Mouse (Mus musculus): ENCODE results near the gene Mgat4a. TPM values are rescaled to one million over a fixed set of nuclear protein-coding genes. Genes with fewer than 3 reads are reported as not detected.

Gene Mgat4a
- polyA plus RNA-seq (2012; rRNA removed) = 0.62 and 0.77 TPM in 2 replicates
- polyA plus RNA-seq (2014; fragmentation: Nextera tagmentation; extraction: Ambion mirVana) = 0.91 and 0.96 TPM in 2 replicates

DNA sequence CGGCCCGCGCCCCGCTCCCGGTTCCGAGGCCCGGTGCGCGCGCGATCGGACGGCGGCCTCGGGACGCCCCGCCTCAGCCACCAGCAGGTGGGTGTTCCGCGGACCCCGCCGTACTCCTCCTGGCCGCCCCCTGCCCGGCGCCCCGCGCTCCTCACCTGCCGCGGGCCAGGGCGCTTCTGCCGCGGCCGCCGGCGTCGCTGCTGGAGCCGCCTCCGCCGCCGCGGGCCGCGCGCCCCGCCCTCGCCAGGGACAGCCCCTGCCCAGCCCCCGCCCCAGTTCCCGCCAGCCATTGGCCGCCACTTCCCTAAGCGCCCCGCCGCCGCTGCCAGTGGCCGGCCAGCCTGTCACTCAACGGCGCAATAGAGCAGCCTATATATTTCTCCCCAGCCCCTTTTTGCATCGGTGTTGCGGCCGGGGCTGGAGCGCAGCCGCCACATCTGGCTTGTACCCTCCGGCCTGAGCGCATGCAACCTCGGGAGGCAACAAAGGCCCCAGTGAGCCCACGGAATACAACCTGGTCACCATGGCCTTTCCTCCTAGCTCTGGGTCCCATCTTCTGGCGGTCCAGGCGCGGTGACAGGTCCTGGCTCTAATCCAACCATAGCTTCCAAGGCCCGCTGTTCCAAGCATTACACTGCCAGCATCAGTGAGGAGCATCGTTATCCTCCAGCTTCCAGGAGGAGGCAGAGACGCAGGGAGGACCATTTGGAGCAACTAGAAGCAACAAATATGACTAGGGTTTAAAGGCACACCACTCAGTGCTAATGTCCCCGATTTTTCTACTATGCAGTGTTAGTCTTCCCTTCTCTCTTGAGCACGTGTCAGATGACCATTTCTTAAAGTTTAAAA, at the start of gene Mgat4a:
TSS of gene Mgat4a (minus strand) at position 207 of the 849 bp plus-strand sequence.
- peak; percentile 99 for ATAC-seq (ENCODE audit: insufficient read depth)
- no peaks in the 10 kb centered on the region for H3K4me1 ChIP-seq (replicated peaks; ENCODE audit: control insufficient read depth in 2 of 2, insufficient read depth in 2 of 2, low read length in 1 of 2)
- DNase-seq (ENCODE audit: low read depth in 3 of 3, low spot score in 3 of 3) = peak; percentile 68 to 72 (median 70)
- no peaks in the 10 kb centered on the region for H3K9me3 ChIP-seq (ENCODE audit: control insufficient read depth, low read length)
- peak within 1 kb of the TSS; percentile 75 for H3K4me2 ChIP-seq (ENCODE audit: low read depth)
- H3K9ac ChIP-seq (replicated peaks) = peak within 1 kb of the TSS; percentile 52
- H3K27ac ChIP-seq = no peak within 1 kb of the TSS
- no peak for TF ChIP-seq EP300 (IDR thresholded peaks at IDR 0.05; ENCODE audit: low read depth)
- TF ChIP-seq CTCF (IDR thresholded peaks at IDR 0.05; ENCODE audit: low read depth) = no peak
- peaks cover 20% of the 10 kb centered on the region for H3K27me3 ChIP-seq (ENCODE audit: control insufficient read depth, insufficient read depth, low read length)
- H3K36me3 ChIP-seq (replicated peaks; ENCODE audit: control insufficient read depth, insufficient read depth, low read depth) = no peaks in the 10 kb centered on the region
- H3K4me3 ChIP-seq (ENCODE audit: insufficient read depth in 1 of 2, low read depth in 2 of 2, low read length in 2 of 2) = peak within 1 kb of the TSS; percentile 57 to 66
- 1% methylated on average over 70 of the region's 72 CpGs for WGBS (ENCODE audit: insufficient replicate concordance)

DNA sequence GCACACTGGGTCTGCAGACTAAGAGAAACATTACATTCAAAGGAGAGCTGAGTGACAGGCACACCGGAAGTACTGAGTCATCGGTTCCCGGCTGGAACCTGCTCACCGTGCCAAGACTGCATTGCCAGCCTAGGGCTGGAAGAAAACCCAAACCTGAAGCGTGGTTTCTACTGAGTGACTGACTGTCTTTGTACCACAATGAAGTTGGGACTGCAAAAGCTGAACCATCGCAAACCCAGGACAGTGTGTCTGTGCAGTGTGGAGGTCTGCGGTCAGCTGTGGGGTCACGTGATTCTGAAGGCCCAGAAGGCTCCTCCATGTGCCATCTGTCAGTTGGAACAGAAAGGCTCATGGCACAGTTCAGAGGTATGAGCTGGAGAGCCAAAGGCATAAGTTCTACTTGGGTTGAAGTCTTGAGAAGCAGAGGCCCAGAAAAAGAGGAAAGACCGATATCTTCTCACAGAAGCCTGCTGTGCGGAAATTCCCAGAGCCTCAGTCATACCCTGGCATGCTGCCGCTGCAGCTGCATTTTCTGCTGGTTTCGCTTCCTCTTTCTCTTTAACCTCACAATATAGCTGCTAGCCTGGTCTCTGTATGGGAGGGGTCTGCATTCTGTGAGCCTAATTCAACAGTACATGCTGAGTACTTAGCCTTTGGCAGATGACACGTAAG, 45.1 kb upstream of the Mgat4a start:
- WGBS (ENCODE audit: insufficient replicate concordance) = 28% methylated on average over 13 of the region's 13 CpGs
- ATAC-seq (ENCODE audit: insufficient read depth) = no peak

DNA sequence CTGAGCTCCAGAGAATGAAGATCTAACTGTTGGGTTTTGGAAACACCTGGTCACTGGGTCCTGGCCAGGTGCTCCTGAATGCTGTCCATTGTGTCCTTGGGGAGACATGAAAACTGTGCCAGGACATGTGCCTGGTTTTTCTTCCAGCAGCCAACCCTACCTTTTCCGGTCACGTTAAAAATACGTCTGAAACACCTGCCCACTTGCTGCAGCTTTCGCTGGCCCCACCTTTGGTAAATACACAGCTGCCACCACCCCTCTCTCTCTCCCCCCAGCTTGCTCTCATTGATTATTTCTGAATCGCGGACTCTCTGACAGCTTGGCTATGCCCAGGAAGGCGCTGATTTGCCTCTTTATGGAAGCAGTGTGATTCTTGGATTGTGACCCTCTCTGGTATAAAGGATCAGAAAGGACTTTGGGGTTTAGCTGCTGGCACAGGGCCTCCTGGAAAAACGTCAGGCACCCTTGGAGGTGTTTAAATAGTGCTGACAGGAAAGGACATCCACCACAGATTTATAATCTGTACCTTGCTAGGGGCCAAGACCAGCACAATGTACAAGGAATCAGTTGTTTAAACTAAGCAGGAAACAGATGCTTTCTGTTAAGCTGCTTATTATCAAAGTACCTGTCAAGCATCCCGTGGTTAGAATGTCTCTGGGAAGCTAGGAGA, 43.1 kb upstream of the Mgat4a start:
- no peak for ATAC-seq (ENCODE audit: insufficient read depth)
- 57% methylated on average over 9 of the region's 9 CpGs for WGBS (ENCODE audit: insufficient replicate concordance)
- H3K4me2 ChIP-seq (ENCODE audit: low read depth) = no peak overlapping the region

More for the DNA sequence above, 45.1 kb upstream of the Mgat4a start:
- no peak overlapping the region for H3K9ac ChIP-seq (replicated peaks)
- H3K4me2 ChIP-seq (ENCODE audit: low read depth) = no peak overlapping the region; the same call in 1 of the 2 replicates
- no peaks in the 10 kb centered on the region for H3K36me3 ChIP-seq (replicated peaks; ENCODE audit: control insufficient read depth, insufficient read depth, low read depth)
- no peaks in the 10 kb centered on the region for H3K9me3 ChIP-seq (ENCODE audit: control insufficient read depth, low read length)
- TF ChIP-seq CTCF (IDR thresholded peaks at IDR 0.05; ENCODE audit: low read depth) (no peak), EP300 (IDR thresholded peaks at IDR 0.05; ENCODE audit: low read depth) (no peak)
- peak in 1 of 3 experiments; percentile 9 for DNase-seq (ENCODE audit: low read depth in 3 of 3, low spot score in 3 of 3)
- H3K4me3 ChIP-seq (ENCODE audit: insufficient read depth in 1 of 2, low read depth in 2 of 2, low read length in 2 of 2) = no peak overlapping the region
- peaks cover 0 to 2% of the 10 kb centered on the region in 2 experiments; a peak in 2 of 4 replicates for H3K4me1 ChIP-seq (replicated peaks; ENCODE audit: control insufficient read depth in 2 of 2, insufficient read depth in 2 of 2, low read length in 1 of 2)
- H3K27me3 ChIP-seq (ENCODE audit: control insufficient read depth, insufficient read depth, low read length) = no peaks in the 10 kb centered on the region
- H3K27ac ChIP-seq = no peak overlapping the region

DNA sequence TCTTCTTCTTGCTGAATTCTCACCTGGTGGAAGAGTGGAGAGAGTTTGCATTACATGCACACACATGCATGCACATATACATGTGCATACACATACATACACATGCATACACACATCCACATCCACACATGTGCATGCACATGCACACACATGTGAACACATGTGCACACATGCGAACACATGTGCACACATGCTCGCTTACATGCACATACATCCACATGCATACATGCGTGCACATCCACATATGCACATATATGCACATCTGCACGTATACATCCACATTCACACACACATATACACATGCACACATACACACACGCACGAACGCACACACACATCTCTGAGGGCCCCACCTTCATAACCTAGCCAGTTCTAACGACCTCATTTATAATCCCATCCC, 42.4 kb upstream of the Mgat4a start:
- H3K4me1 ChIP-seq (replicated peaks; ENCODE audit: control insufficient read depth in 2 of 2, insufficient read depth in 2 of 2, low read length in 1 of 2) = peaks cover 0 to 2% of the 10 kb centered on the region in 2 experiments; a peak in 2 of 4 replicates

More for the DNA sequence above, 43.1 kb upstream of the Mgat4a start:
- peaks cover 0 to 2% of the 10 kb centered on the region in 2 experiments; a peak in 2 of 4 replicates for H3K4me1 ChIP-seq (replicated peaks; ENCODE audit: control insufficient read depth in 2 of 2, insufficient read depth in 2 of 2, low read length in 1 of 2)
- H3K27ac ChIP-seq = no peak overlapping the region
- DNase-seq (ENCODE audit: low read depth in 3 of 3, low spot score in 3 of 3) = no peak
- H3K9me3 ChIP-seq (ENCODE audit: control insufficient read depth, low read length) = no peaks in the 10 kb centered on the region
- no peaks in the 10 kb centered on the region for H3K36me3 ChIP-seq (replicated peaks; ENCODE audit: control insufficient read depth, insufficient read depth, low read depth)
- no peak for TF ChIP-seq EP300 (IDR thresholded peaks at IDR 0.05; ENCODE audit: low read depth)
- no peak for TF ChIP-seq CTCF (IDR thresholded peaks at IDR 0.05; ENCODE audit: low read depth)
- no peaks in the 10 kb centered on the region for H3K27me3 ChIP-seq (ENCODE audit: control insufficient read depth, insufficient read depth, low read length)
- no peak overlapping the region for H3K9ac ChIP-seq (replicated peaks)
- H3K4me3 ChIP-seq (ENCODE audit: insufficient read depth in 1 of 2, low read depth in 2 of 2, low read length in 2 of 2) = no peak overlapping the region

More for the DNA sequence above, 42.4 kb upstream of the Mgat4a start:
- no peak overlapping the region for H3K27ac ChIP-seq
- 72% methylated on average over 8 of the region's 8 CpGs for WGBS (ENCODE audit: insufficient replicate concordance)
- H3K4me2 ChIP-seq (ENCODE audit: low read depth) = no peak overlapping the region
- no peaks in the 10 kb centered on the region for H3K36me3 ChIP-seq (replicated peaks; ENCODE audit: control insufficient read depth, insufficient read depth, low read depth)
- H3K27me3 ChIP-seq (ENCODE audit: control insufficient read depth, insufficient read depth, low read length) = no peaks in the 10 kb centered on the region
- no peak for ATAC-seq (ENCODE audit: insufficient read depth)
- no peak for TF ChIP-seq CTCF (IDR thresholded peaks at IDR 0.05; ENCODE audit: low read depth)
- TF ChIP-seq EP300 (IDR thresholded peaks at IDR 0.05; ENCODE audit: low read depth) = no peak
- H3K9me3 ChIP-seq (ENCODE audit: control insufficient read depth, low read length) = no peaks in the 10 kb centered on the region
- no peak overlapping the region for H3K4me3 ChIP-seq (ENCODE audit: insufficient read depth in 1 of 2, low read depth in 2 of 2, low read length in 2 of 2)
- DNase-seq (ENCODE audit: low read depth in 3 of 3, low spot score in 3 of 3) = no peak
- H3K9ac ChIP-seq (replicated peaks) = no peak overlapping the region
